Mouse (Mus musculus): Measurements from ENCODE around the gene C2cd4a. TPM values are rescaled to one million over a fixed set of nuclear protein-coding genes. Genes with fewer than 3 reads are reported as not detected.
A peak's percentile ranks its signal among the peaks of the same experiment; 100 is the strongest.

C2cd4a gene
- polyA plus RNA-seq, 2 experiments: 1.5 to 4.4 TPM

DNA sequence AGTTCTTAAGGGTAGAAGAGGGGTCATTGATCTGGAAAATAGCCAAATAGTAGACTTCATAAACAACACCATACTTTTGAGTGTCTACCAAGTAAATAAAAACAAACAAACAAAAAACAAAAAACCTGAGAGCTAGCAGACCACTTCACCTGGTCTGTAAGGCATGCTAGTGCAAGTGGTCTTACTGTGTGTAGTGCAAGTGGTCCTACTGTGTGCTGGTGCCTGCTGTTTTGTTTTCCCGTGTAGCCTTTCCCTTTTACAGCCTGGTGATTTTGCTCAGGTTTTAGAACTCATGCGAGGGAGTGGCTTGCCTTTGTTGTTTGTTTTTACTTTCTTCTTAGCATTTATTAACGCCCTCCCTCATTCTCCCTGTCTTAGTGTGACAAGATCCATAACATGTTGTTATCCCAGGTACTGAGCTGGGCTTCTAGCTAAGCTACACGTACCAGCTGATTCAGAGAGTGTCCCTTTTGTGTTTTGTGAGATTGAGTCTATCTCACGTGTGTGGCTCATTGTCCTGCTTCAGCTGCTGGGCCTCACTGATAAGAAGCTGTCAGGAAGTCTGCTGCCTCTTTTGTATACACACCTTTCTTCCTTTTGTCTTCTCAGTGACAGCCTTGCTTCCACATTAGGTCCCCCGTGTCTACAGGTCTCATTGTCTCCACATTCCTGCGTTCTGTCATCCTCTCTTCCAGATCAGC lies 42.5 kb upstream of the C2cd4a start:
- no peak overlapping the region for H3K4me2 ChIP-seq (ENCODE audit: low read depth)
- H3K27ac ChIP-seq: peak overlapping the region; percentile 31
- ATAC-seq (ENCODE audit: insufficient read depth) (peak; percentile 31), DNase-seq (ENCODE audit: low read depth in 3 of 3, low spot score in 3 of 3) (peak in 1 of 3 experiments; percentile 58)
- peaks cover 47 to 57% of the 10 kb centered on the region in 2 experiments for H3K4me1 ChIP-seq (replicated peaks; ENCODE audit: control insufficient read depth in 2 of 2, insufficient read depth in 2 of 2, low read length in 1 of 2)
- TF ChIP-seq CTCF (IDR thresholded peaks at IDR 0.05; ENCODE audit: low read depth) (no peak), EP300 (IDR thresholded peaks at IDR 0.05; ENCODE audit: low read depth) (peak; percentile 68)
- no peak overlapping the region for H3K4me3 ChIP-seq (ENCODE audit: insufficient read depth in 1 of 2, low read depth in 2 of 2, low read length in 2 of 2)
- H3K27me3 ChIP-seq (ENCODE audit: control insufficient read depth, insufficient read depth, low read length): no peaks in the 10 kb centered on the region
- H3K36me3 ChIP-seq (replicated peaks; ENCODE audit: control insufficient read depth, insufficient read depth, low read depth): no peaks in the 10 kb centered on the region; the same call in none of the 2 replicates
- WGBS (ENCODE audit: insufficient replicate concordance): 29% methylated on average over 7 of the region's 7 CpGs
- no peak overlapping the region for H3K9ac ChIP-seq (replicated peaks)
- H3K9me3 ChIP-seq (ENCODE audit: control insufficient read depth, low read length): no peaks in the 10 kb centered on the region

DNA sequence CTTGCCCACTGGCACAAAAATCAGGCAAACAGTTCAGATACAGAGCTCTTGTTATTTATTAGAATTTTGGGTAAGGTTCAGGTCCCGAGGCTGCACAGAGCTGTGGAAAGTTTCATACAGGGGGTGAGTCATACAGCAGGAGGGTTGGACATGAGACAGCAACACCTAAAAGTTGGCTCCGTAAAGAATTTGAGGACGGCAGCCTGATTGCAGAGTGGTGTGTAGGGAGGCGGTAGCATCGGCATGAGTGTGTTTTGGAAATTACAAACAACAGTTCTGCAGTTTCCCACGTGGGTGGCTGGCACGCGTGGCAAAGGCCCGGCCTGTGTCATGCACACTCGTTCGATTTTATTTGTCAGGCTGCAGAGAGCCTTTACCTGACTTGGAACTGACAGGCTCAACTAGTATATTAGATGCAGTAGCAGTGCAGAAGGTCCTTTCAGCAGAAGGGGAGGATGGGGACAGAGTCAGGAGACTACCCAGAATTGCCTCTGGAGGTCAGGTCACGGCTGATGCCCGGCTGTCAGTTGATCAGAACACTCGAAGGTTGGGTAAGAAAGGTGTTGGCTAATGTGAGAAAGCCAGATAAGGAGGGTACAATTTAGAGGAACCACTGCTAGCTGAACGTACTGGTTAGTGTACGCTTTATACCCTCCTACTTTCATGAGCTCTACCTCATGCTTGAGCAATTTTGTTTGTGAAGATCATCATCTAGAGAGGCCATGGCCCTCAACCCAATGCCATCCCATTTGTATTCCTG lies 37.7 kb upstream of the C2cd4a start:
- H3K4me2 ChIP-seq (ENCODE audit: low read depth): peak overlapping the region; percentile 11
- 58% methylated on average over 16 of the region's 16 CpGs for WGBS (ENCODE audit: insufficient replicate concordance)
- peak in 1 of 3 experiments; percentile 68 for DNase-seq (ENCODE audit: low read depth in 3 of 3, low spot score in 3 of 3)
- peak overlapping the region; percentile 64 for H3K27ac ChIP-seq
- H3K27me3 ChIP-seq (ENCODE audit: control insufficient read depth, insufficient read depth, low read length): no peaks in the 10 kb centered on the region
- no peaks in the 10 kb centered on the region for H3K9me3 ChIP-seq (ENCODE audit: control insufficient read depth, low read length)
- ATAC-seq (ENCODE audit: insufficient read depth): peak; percentile 88
- peak; percentile 82 for TF ChIP-seq EP300 (IDR thresholded peaks at IDR 0.05; ENCODE audit: low read depth)
- TF ChIP-seq CTCF (IDR thresholded peaks at IDR 0.05; ENCODE audit: low read depth): peak; percentile 40; the same call in 1 of the 2 replicates
- no peak overlapping the region for H3K4me3 ChIP-seq (ENCODE audit: insufficient read depth in 1 of 2, low read depth in 2 of 2, low read length in 2 of 2)
- no peaks in the 10 kb centered on the region; the same call in none of the 2 replicates for H3K36me3 ChIP-seq (replicated peaks; ENCODE audit: control insufficient read depth, insufficient read depth, low read depth)
- peak overlapping the region; percentile 23; the same call in 1 of the 2 replicates for H3K9ac ChIP-seq (replicated peaks)
- peaks cover 25 to 44% of the 10 kb centered on the region in 2 experiments for H3K4me1 ChIP-seq (replicated peaks; ENCODE audit: control insufficient read depth in 2 of 2, insufficient read depth in 2 of 2, low read length in 1 of 2)

DNA sequence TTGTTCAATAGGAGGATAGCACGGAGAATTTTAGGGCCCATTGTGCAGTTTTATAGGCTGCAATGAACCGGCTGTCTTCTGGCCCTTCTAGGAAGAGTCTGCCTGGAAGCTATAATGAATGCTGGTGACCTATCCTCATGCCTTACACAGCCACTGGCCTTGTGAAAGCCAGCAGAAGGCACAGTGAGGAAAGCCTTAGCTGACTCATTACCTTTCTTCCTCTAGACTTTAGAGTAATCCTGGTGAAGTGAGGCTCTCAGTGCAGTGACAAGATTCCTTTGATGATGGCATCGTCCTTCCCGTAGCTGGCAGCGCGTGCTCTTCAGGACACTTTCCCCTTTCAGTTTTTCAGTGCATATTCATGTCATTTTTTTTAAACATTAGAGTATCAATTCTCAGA lies 35.3 kb upstream of the C2cd4a start:
- H3K27me3 ChIP-seq (ENCODE audit: control insufficient read depth, insufficient read depth, low read length): no peaks in the 10 kb centered on the region
- no peaks in the 10 kb centered on the region; the same call in none of the 2 replicates for H3K36me3 ChIP-seq (replicated peaks; ENCODE audit: control insufficient read depth, insufficient read depth, low read depth)

DNA sequence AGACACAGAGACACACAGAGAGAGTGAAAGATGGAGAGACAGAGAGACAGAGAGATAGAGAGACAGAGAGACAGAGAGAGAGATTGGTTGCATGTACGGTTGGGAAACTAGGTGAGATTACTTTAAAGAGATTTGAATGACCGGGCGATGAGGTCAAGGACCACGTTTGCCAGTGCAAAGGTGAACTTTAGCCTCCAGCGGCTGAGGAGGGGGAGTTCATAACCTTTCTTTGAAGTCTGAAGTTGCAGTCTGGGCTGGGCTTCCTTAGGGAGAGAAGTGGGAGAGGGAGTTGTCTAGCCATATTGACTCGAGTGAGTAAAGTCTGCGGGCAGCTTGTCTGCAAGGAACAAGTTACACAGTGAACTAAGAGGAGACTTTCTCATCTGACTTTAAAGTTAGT lies 33.3 kb upstream of the C2cd4a start:
- Histone ChIP-seq H3K4me2 (ENCODE audit: low read depth) (no peak overlapping the region), H3K27ac (no peak overlapping the region), H3K9ac (replicated peaks) (no peak overlapping the region), H3K4me1 (replicated peaks; ENCODE audit: control insufficient read depth in 2 of 2, insufficient read depth in 2 of 2, low read length in 1 of 2) (peaks cover 39 to 51% of the 10 kb centered on the region in 2 experiments), H3K27me3 (ENCODE audit: control insufficient read depth, insufficient read depth, low read length) (no peaks in the 10 kb centered on the region), H3K9me3 (ENCODE audit: control insufficient read depth, low read length) (no peaks in the 10 kb centered on the region), H3K36me3 (replicated peaks; ENCODE audit: control insufficient read depth, insufficient read depth, low read depth) (no peaks in the 10 kb centered on the region; the same call in none of the 2 replicates), H3K4me3 (ENCODE audit: insufficient read depth in 1 of 2, low read depth in 2 of 2, low read length in 2 of 2) (no peak overlapping the region)
- WGBS (ENCODE audit: insufficient replicate concordance): 70% methylated on average over 7 of the region's 7 CpGs
- DNase-seq (ENCODE audit: low read depth in 3 of 3, low spot score in 3 of 3) (no peak), ATAC-seq (ENCODE audit: insufficient read depth) (no peak)
- no peak for TF ChIP-seq EP300 (IDR thresholded peaks at IDR 0.05; ENCODE audit: low read depth)
- no peak for TF ChIP-seq CTCF (IDR thresholded peaks at IDR 0.05; ENCODE audit: low read depth)

More for the DNA sequence above, 35.3 kb upstream of the C2cd4a start:
- 88% methylated on average over 6 of the region's 6 CpGs for WGBS (ENCODE audit: insufficient replicate concordance)
- H3K4me1 ChIP-seq (replicated peaks; ENCODE audit: control insufficient read depth in 2 of 2, insufficient read depth in 2 of 2, low read length in 1 of 2): peaks cover 40 to 49% of the 10 kb centered on the region in 2 experiments
- no peak overlapping the region for H3K27ac ChIP-seq
- no peak overlapping the region for H3K4me2 ChIP-seq (ENCODE audit: low read depth)
- H3K4me3 ChIP-seq (ENCODE audit: insufficient read depth in 1 of 2, low read depth in 2 of 2, low read length in 2 of 2): no peak overlapping the region
- TF ChIP-seq EP300 (IDR thresholded peaks at IDR 0.05; ENCODE audit: low read depth) (no peak), CTCF (IDR thresholded peaks at IDR 0.05; ENCODE audit: low read depth) (no peak)
- ATAC-seq (ENCODE audit: insufficient read depth) (no peak), DNase-seq (ENCODE audit: low read depth in 3 of 3, low spot score in 3 of 3) (no peak)
- no peak overlapping the region for H3K9ac ChIP-seq (replicated peaks)
- no peaks in the 10 kb centered on the region for H3K9me3 ChIP-seq (ENCODE audit: control insufficient read depth, low read length)

DNA sequence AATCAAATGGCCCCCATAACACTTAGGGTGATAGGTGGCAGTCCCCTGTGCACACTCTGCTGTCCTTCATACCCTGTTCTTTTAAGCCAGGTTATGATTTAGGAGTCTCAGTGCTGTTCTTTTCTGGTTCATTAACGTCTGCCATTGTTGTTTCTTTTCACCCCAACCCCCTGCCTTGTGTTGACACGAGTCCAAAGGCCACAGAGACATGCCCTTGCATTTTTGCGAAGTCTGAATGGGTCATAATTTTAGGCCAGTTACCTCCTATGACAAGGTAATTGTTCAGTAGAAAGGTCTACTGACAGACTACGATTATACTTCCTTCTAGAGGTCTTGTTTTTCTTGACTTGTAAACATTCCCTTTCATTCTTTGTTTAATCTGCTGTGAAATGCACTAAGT lies 31.9 kb upstream of the C2cd4a start:
- H3K27ac ChIP-seq: peak overlapping the region; percentile 54
- DNase-seq (ENCODE audit: low read depth in 3 of 3, low spot score in 3 of 3) (no peak), ATAC-seq (ENCODE audit: insufficient read depth) (no peak)
- 58% methylated on average over 4 of the region's 4 CpGs for WGBS (ENCODE audit: insufficient replicate concordance)
- H3K4me2 ChIP-seq (ENCODE audit: low read depth): peak overlapping the region; percentile 23
- H3K4me1 ChIP-seq (replicated peaks; ENCODE audit: control insufficient read depth in 2 of 2, insufficient read depth in 2 of 2, low read length in 1 of 2): peaks cover 32 to 44% of the 10 kb centered on the region in 2 experiments
- H3K4me3 ChIP-seq (ENCODE audit: insufficient read depth in 1 of 2, low read depth in 2 of 2, low read length in 2 of 2): no peak overlapping the region
- H3K36me3 ChIP-seq (replicated peaks; ENCODE audit: control insufficient read depth, insufficient read depth, low read depth): no peaks in the 10 kb centered on the region; the same call in none of the 2 replicates
- TF ChIP-seq EP300 (IDR thresholded peaks at IDR 0.05; ENCODE audit: low read depth) (no peak), CTCF (IDR thresholded peaks at IDR 0.05; ENCODE audit: low read depth) (no peak)
- H3K27me3 ChIP-seq (ENCODE audit: control insufficient read depth, insufficient read depth, low read length): no peaks in the 10 kb centered on the region
- H3K9ac ChIP-seq (replicated peaks): no peak overlapping the region
- no peaks in the 10 kb centered on the region for H3K9me3 ChIP-seq (ENCODE audit: control insufficient read depth, low read length)

All from liver, embryonic 14.5 days (tissue).